Mouse (Mus musculus): Measurements from ENCODE around the gene Dse.

Gene Dse

GRCm38 (mm10) chr10:34131356-34131755 is 76.2 kb downstream of the Dse start:
- DNase-seq (ENCODE audit: low read depth, low spot score): no peak

- no peak for DNase-seq (ENCODE audit: low read depth, low spot score)
Measured at GRCm38 (mm10) chr10:34128391-34128790, 79.1 kb downstream of the Dse start.

- DNase-seq (ENCODE audit: low read depth, low spot score): peak; percentile 69
Measured at GRCm38 (mm10) chr10:34127392-34128378, 79.8 kb downstream of the Dse start, which contains the start of gene Calhm6. TSS of gene Calhm6 (minus strand) at chr10:34127984.

GRCm38 (mm10) chr10:34118421-34118820 is 89.1 kb downstream of the Dse start:
- no peak for DNase-seq (ENCODE audit: low read depth, low spot score)

GRCm38 (mm10) chr10:34117770-34118169 is 89.7 kb downstream of the Dse start:
- no peak for DNase-seq (ENCODE audit: low read depth, low spot score)

- no peak for DNase-seq (ENCODE audit: low read depth, low spot score)
Measured at GRCm38 (mm10) chr10:34117131-34117530, 90.4 kb downstream of the Dse start.

- no peak for DNase-seq (ENCODE audit: low read depth, low spot score)
Measured at GRCm38 (mm10) chr10:34111964-34112738, 95.4 kb downstream of the Dse start.

- no peak for DNase-seq (ENCODE audit: low read depth, low spot score)
Measured at GRCm38 (mm10) chr10:34110863-34111465, 96.6 kb downstream of the Dse start.
